Mouse (Mus musculus) embryonic fibroblast, embryonic 13.5 days (primary cell): ENCODE measurements around the gene Oscp1.

ENCODE experiments used
- CTCF ChIP-seq: IDR thresholded peaks from 2 replicates; pipeline ENCODE4 v1.5.1; 2011; ENCODE audit warnings: mild to moderate bottlenecking, control low read depth, low read length, moderate library complexity, borderline replicate concordance; ENCODE audit not compliant: insufficient read depth
- POLR2A ChIP-seq: IDR thresholded peaks from 2 replicates; pipeline ENCODE4 v1.6.1; 2011; ENCODE audit warnings: low read depth, mild to moderate bottlenecking, control low read depth, low read length, moderate library complexity

DNA sequence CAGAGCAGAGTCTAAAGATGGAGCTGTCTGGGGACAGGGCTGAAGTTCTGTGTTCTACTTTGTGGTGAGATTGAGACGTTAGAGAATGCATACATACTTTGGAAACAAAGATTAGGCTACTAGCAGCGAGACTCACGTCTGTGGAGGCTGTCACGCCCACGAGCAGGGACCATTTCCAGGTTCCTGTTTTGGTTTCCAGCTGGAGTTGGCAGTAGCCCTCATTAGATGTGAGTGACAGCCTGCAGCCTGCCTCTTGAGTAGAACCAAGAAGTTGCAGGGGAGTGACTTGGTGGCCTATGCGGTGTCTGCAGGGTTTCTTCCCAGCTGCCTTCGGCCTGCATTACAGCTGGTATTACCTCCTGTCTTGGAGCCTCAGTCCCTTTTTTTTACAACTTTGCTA lies 6.7 kb upstream of the Oscp1 start:
- TF ChIP-seq POLR2A (no peak), CTCF (no peak)
